Mouse (Mus musculus) CD4-positive, CD25-positive, alpha-beta regulatory T cell (primary cell): Measurements from ENCODE around the gene Vnn1. TPM values are rescaled to one million over a fixed set of nuclear protein-coding genes. Genes with fewer than 3 reads are reported as not detected.

Experiments used
- polyA plus RNA-seq: library from polyadenylated mRNA; unstranded; fragments of 100-300 nt; shearing (Covaris generic); gene quantifications from one replicate; pipeline ENCODE4 v1.2.1, GENCODE M21; 2017

Vnn1 gene
- not detected for polyA plus RNA-seq

DNA sequence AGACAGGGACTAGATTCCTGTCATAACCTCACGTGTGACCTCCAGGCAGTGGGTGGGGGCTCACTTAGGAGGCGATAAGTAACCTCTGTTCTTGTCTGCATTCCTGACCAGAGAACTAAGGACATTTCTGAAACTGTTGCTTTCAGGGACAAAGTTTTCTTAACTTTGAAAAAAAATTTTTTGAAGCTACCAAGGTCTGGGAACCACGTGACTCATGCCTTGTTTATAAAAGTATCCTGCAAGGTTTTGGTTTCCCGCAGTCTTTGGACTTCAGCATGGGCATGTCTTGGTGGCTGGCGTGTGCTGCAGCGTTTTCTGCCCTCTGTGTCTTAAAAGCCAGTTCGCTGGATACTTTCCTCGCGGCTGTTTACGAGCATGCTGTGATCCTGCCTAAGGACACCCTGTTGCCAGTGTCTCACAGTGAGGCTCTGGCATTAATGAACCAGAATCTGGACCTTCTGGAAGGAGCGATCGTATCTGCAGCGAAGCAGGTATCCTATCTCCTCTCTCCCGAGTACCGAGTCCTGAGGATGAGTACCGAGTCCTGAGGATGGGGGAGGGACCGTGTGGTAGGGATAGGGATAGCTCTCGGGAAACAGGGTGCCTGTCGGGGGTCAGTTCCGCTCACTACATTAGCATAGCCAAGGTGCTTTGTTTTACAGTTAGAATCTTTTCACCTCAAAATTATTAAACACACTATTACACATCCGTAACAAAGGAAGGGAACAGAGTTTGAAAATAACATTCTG, at the start of gene Vnn1:
Vnn1 (plus strand) TSS at position 88 of the 749 bp plus-strand sequence.

DNA sequence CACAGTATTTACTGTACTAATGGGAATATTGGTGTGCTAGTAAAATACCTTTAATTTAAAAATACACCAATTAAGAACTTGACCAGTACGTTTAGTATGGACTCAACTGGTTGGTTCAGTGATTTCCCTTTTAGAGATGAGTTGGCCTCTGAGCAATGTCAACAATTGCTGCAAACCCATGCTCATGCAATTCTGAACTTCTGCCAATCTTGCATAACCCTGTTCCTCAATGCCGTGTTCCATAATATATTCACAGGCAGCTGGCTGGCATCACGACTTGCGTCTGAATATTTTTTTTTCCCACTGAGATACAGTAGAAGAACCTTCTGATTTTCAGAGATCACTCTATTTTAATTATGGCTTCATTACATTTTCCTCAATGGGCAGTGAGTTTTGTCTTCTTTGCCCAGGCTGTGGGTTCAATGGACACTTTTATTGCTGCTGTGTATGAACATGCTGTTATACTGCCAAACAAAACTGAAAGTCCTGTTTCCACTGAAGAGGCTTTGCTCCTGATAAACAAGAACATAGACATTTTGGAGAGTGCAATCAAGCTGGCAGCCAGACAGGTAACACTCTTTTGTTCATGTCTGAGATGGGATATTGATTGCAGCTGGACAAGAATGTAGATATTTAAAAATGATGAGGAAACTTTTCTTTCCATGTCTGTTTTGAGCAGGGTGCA, 43.1 kb upstream of the Vnn1 start, which contains the start of gene Vnn3:
Vnn3 (plus strand) TSS at position 235 of the 685 bp plus-strand sequence.

DNA sequence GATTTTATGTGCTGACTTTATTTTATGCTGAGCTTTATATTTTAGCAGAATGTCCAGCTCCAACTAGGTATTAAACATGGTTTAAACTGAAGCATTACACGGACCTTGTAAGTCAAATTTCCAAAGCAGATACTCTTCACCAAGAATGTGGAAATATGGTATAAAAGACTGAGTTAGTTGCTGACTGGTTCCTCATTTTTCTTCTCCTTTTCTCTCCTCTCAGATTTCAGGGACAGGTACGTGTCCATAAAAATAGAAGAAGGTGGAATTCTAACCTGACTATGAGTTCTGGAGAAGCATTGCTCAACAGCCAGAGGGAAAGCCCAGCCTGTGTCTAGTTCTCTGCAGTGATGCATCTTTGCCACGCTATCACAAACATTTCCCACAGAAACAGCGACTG, 25.6 kb downstream of the Vnn1 start, which contains the start of gene Taar1:
Taar1 (plus strand) TSS at position 301 of the 400 bp plus-strand sequence.

DNA sequence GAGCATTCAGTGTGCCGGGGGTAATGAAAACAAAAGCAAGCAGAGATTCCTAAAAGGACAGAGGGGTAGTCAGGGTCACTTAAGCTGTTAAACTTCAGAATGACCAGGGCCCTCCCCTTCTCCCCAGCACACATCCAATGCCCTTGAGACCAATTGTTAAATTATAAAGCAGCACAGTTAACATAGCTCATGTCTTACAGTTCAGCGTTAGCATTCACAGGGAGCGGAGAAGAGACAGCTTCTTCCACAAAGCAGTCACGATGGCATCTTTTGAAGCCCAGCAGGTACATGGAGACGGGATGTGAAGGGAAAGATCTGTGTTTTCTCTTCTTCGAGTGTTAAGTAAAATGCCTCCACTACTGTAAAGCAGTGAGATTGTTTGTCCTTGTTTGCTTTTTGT, 43.8 kb downstream of the Vnn1 start, which contains the start of gene Taar2:
Taar2 (plus strand) TSS at position 261 of the 400 bp plus-strand sequence.

DNA sequence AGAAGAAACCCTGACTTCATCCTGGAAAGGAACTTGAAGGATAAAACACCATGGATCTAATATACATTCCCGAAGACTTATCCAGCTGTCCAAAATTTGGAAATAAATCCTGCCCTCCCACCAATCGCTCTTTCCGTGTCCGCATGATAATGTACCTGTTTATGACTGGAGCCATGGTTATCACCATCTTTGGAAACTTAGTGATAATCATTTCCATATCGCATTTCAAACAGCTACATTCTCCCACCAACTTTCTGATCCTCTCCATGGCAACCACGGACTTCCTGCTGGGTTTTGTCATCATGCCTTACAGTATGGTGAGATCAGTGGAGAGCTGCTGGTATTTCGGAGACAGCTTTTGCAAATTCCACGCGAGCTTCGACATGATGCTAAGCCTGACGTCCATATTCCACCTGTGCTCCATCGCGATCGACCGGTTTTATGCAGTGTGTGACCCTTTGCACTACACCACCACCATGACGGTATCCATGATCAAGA, 55.1 kb downstream of the Vnn1 start, which contains the start of gene Taar3:
Taar3 (plus strand) TSS at position 51 of the 498 bp plus-strand sequence.

Other genes starting within 250 kb of the Vnn1 start
- 49.0 TPM for gene Rps12, start 107.4 kb upstream of the Vnn1 start, polyA plus RNA-seq
- gene Slc18b1, start 97.7 kb upstream of the Vnn1 start, polyA plus RNA-seq = not detected
- gene Vnn3, start 43.2 kb upstream of the Vnn1 start, polyA plus RNA-seq = 0.10 TPM
- gene Taar1, start 25.7 kb downstream of the Vnn1 start, polyA plus RNA-seq = not detected
- not detected for gene Taar2, start 43.9 kb downstream of the Vnn1 start, polyA plus RNA-seq
- not detected for gene Taar3, start 54.9 kb downstream of the Vnn1 start, polyA plus RNA-seq
- gene Taar4, start 65.8 kb downstream of the Vnn1 start, polyA plus RNA-seq = not detected
- gene Taar5, start 76.0 kb downstream of the Vnn1 start, polyA plus RNA-seq = not detected
- gene Taar6, start 91.0 kb downstream of the Vnn1 start, polyA plus RNA-seq = not detected
- gene Taar7a, start 98.8 kb downstream of the Vnn1 start, polyA plus RNA-seq = not detected
- not detected for gene Taar7b, start 105.3 kb downstream of the Vnn1 start, polyA plus RNA-seq
- gene Taar7d, start 132.5 kb downstream of the Vnn1 start, polyA plus RNA-seq = not detected
- gene Taar7e, start 142.9 kb downstream of the Vnn1 start, polyA plus RNA-seq = not detected
- gene Taar7f, start 154.8 kb downstream of the Vnn1 start, polyA plus RNA-seq = not detected
- gene Taar8a, start 181.8 kb downstream of the Vnn1 start, polyA plus RNA-seq = not detected
- gene Taar8b, start 197.6 kb downstream of the Vnn1 start, polyA plus RNA-seq = not detected
- gene Taar8c, start 207.2 kb downstream of the Vnn1 start, polyA plus RNA-seq = not detected
- gene Taar9, start 214.8 kb downstream of the Vnn1 start, polyA plus RNA-seq = not detected